Mouse (Mus musculus) midbrain, postnatal 0 days (tissue): Measurements from ENCODE around the gene Ptgds. TPM values are rescaled to one million over a fixed set of nuclear protein-coding genes. Genes with fewer than 3 reads are reported as not detected.

ENCODE experiments used
- ATAC-seq: fragments of 200-750 bp; cut with Nextera tagmentation; 2 replicates; pipeline ENCODE4 v1.8.0; 2017; ENCODE audit warnings: moderate number of reproducible peaks, mild to moderate bottlenecking, moderate TSS enrichment, moderate library complexity; ENCODE audit not compliant: low FRiP score
- DNase-seq: peaks from one replicate; pipeline ENCODE4 v3.0.0-alpha.2; 2015; ENCODE audit warnings: low spot score
- H3K27ac ChIP-seq: fragments of 300-500 bp; sonication (generic); 2 replicates; pipeline ENCODE4 v1.5.1; 2014; ENCODE audit warnings: low read depth, mild to moderate bottlenecking, low read length, mixed read lengths
- H3K27me3 ChIP-seq: fragments of 300-500 bp; sonication (generic); 2 replicates; pipeline ENCODE4 v1.6.1; 2014; ENCODE audit warnings: low read length, control low read depth, mixed read lengths; ENCODE audit not compliant: insufficient read depth
- H3K36me3 ChIP-seq: fragments of 300-500 bp; sonication (generic); 2 replicates; pipeline ENCODE4 v1.6.1; 2014; ENCODE audit warnings: low read length, control low read depth, mixed read lengths; ENCODE audit not compliant: insufficient read depth
- H3K4me1 ChIP-seq: fragments of 300-500 bp; sonication (generic); 2 replicates; pipeline ENCODE4 v1.6.1; 2014; ENCODE audit warnings: mild to moderate bottlenecking, control low read depth, antibody characterized with exemption, low read length, mixed read lengths; ENCODE audit not compliant: insufficient read depth
- H3K4me2 ChIP-seq: fragments of 300-500 bp; sonication (generic); 2 replicates; pipeline ENCODE4 v1.6.1; 2014; ENCODE audit warnings: low read depth, mild to moderate bottlenecking, low read length, mixed read lengths; ENCODE audit not compliant: poor library complexity, severe bottlenecking
- H3K4me3 ChIP-seq: fragments of 300-500 bp; sonication (generic); 2 replicates; pipeline ENCODE4 v1.5.1; 2014; ENCODE audit warnings: low read depth, mild to moderate bottlenecking, low read length, moderate library complexity
- H3K9ac ChIP-seq: fragments of 300-500 bp; sonication (generic); replicated peaks from 2 replicates; pipeline ENCODE4 v1.6.1; 2014; ENCODE audit warnings: mild to moderate bottlenecking, low read length, moderate library complexity, mixed read lengths; ENCODE audit not compliant: poor library complexity, severe bottlenecking
- H3K9me3 ChIP-seq: fragments of 300-500 bp; sonication (generic); 2 replicates; pipeline ENCODE4 v1.6.1; 2016; ENCODE audit warnings: low read length, control low read depth
- CTCF ChIP-seq: IDR thresholded peaks from 2 replicates; pipeline ENCODE4 v1.5.1; 2016; ENCODE audit warnings: antibody characterized with exemption, mild to moderate bottlenecking
- WGBS: fragments of 180-500 bp; shearing (Covaris S2); extraction: QIAGEN DNeasy Blood & Tissue Kit; methylation state at CpG from one replicate; pipeline ENCODE4 v1.1.7; 2014; 5-methylcytosine and 5-hydroxymethylcytosine counted together
- polyA plus RNA-seq: library from polyadenylated mRNA; unstranded; fragments of >200 nt; fragmentation: Nextera tagmentation; extraction: Ambion mirVana; gene quantifications from 2 replicates; pipeline ENCODE4 v1.2.1, GENCODE M21; 2015
- total RNA-seq: library from RNA; depleted of rRNA; stranded (reverse); fragments of >200 nt; gene quantifications from 2 replicates; pipeline ENCODE4 v1.2.3, GENCODE M21; 2014

The Ptgds gene
- total and polyA plus RNA-seq, 2 experiments from 2014 or later: 2,128 to 2,827 TPM

DNA sequence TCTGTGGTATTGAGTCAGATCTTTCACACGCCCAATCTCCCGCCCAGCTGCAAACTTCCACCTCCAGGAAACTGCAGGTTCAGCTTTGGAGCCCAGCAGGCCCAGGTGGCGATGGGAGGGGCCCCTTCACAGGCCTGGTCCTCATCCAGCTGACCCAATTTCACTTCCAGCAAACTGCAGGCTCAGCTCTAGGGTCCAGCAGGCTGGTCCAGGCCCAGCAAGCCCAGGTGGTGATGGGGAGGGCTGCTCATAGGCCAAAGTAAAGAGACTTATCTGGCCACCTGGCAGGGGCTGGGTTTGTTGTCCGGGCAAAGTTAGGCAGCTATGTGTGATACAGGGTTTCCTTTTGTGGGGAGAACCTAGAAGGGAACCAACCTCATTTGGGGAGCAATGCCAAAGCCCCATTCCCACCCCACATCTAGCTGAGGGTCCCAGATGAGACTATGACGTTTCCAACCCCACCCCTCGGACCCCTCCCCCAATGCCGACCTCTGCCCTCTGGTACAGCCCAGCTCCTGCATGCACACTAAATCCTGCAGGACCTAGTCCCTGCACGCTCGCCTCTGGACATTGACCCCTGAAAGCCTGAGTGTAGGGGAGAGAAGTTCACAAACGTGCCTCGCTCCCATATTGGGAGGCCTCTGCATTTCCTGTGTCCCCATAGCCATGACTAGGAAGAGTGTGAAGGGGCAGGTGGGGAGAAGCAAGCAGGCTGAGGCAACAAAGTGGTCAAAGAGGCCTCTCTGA is 15.2 kb upstream of the Ptgds start:
- no peaks in the 10 kb centered on the region for H3K9me3 ChIP-seq
- ATAC-seq: no peak
- H3K4me2 ChIP-seq: no peak overlapping the region
- no peak overlapping the region for H3K4me3 ChIP-seq
- WGBS: 65% methylated on average over 11 of the region's 11 CpGs
- no peak for TF ChIP-seq CTCF
- DNase-seq: peak; percentile 19
- H3K36me3 ChIP-seq: no peaks in the 10 kb centered on the region
- H3K9ac ChIP-seq: no peak overlapping the region
- H3K4me1 ChIP-seq: no peaks in the 10 kb centered on the region
- no peaks in the 10 kb centered on the region for H3K27me3 ChIP-seq
- H3K27ac ChIP-seq: no peak overlapping the region

DNA sequence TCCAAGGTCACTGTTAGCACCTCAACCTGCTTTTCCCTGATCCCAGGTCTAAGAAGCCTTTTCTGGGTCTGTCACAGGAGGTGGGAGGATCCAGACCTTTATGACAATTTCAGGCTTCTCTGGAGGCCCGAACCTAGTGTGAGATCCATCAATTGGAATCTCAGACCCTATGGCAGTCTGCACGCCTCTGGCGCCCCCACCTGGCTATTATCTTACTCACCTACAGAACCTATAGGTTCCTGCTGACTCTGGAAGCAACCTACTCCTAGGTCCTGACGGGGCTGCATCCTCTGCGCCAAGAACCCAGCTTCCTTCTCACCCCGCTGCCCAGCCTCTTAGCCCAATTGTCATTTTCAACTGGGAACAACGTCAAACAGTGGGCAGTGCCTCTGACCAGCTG is 13.1 kb upstream of the Ptgds start:
- Histone ChIP-seq H3K9ac (no peak overlapping the region), H3K4me2 (no peak overlapping the region), H3K36me3 (no peaks in the 10 kb centered on the region), H3K9me3 (no peaks in the 10 kb centered on the region), H3K27me3 (no peaks in the 10 kb centered on the region), H3K4me1 (no peaks in the 10 kb centered on the region), H3K27ac (no peak overlapping the region), H3K4me3 (no peak overlapping the region)
- peak; percentile 31 for TF ChIP-seq CTCF
- DNase-seq (no peak), ATAC-seq (no peak)
- WGBS: 24% methylated on average over 7 of the region's 7 CpGs

DNA sequence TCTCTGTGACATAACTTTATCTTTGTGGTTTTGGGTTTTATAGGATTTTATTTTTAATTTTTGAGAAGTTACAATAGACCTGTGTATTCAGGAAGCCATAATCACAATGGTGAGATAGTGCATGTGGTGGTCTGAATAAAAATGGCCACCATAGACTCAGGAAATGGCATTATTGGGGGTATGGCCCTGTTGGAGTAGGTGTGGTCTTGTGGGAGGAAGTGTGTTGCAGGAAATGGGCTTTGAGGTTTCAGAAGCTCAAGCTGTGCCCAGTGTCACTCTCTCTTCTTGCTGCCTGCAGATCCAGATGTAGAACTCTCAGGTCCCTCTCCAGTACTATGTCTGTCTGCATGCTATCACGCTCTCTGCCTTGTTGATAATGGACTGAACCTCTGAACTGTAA is 10.7 kb upstream of the Ptgds start:
- DNase-seq (no peak), ATAC-seq (no peak)
- Histone ChIP-seq H3K9ac (no peak overlapping the region), H3K36me3 (no peaks in the 10 kb centered on the region), H3K27ac (no peak overlapping the region), H3K4me1 (no peaks in the 10 kb centered on the region), H3K4me2 (no peak overlapping the region), H3K4me3 (no peak overlapping the region), H3K9me3 (no peaks in the 10 kb centered on the region), H3K27me3 (no peaks in the 10 kb centered on the region)
- TF ChIP-seq CTCF: no peak
- WGBS: 95% methylated on average over 1 of the region's 1 CpGs

DNA sequence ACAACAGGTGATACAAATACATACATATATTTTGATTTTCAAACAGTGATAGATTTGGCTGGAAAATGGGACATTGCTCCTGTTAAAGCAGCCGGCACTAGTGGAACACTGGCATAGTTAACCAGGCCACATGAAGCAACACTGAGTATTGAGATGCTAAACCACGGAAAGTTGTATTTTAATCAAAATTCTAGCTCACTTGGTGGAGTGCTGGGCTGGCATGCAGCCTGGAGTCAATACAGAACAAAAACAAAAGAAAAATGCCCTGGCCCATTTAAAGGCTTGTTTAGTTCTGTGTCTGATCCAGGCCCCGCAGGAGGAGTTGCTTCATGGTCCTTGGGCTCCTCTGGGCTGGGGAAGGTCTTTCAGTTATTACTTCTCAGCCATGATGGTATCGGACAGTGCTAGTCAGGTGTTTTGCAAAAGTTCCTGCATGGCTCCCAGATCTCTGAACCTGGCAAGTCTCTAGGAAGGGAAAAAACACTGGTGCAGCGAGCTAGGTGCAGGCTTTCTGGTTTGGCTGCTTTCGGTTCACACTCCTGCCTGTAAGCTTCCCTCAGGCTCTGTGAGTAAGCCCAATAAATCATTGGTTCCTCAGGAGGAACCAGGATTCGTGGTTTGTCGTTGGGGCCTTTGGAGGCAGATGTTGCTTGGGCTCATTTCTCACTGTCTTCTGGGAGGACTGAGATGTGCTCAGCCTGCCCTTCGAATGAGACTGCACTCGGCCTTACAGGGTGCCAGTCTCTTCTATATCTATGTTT is 9.9 kb upstream of the Ptgds start:
- no peak for DNase-seq
- WGBS: 75% methylated on average over 10 of the region's 10 CpGs

DNA sequence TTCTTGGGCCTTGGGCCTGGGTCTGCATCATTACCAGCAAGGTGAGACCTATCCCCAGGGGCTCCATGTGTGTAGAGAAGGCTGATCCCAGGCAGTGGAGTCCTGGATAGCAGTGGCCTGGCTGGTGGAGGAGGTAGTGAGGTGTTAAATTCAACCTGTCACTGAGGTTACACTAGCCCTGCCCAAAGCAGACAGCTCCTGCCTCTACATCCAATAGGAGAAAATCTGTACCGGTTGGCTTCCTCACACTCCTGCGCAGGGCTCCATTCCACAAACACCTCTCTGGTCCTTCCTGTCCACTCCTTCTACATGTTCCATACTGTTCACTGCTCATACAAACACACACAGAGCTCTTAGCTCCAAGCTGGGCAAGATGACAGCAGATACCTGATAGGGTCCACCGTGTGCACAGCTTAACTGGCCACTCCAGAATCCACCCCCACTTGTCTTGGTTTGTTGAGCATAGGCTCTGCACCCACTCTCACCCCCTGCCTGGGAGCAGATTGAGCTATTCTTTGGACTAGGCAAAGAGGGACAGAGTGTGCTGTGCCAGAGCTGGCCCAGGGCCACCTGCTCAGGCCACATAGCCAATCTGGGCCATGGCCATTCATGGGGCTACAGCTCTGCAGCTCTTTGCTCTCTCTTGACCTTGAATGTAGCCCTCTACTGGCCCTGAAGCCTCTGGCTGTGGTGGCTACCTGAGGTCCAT is 8.3 kb upstream of the Ptgds start:
- no peak for TF ChIP-seq CTCF
- no peak overlapping the region for H3K4me3 ChIP-seq
- H3K27me3 ChIP-seq: no peaks in the 10 kb centered on the region
- no peaks in the 10 kb centered on the region for H3K4me1 ChIP-seq
- no peaks in the 10 kb centered on the region for H3K36me3 ChIP-seq
- ATAC-seq (no peak), DNase-seq (peak; percentile 16)
- no peak overlapping the region for H3K4me2 ChIP-seq
- no peak overlapping the region for H3K9ac ChIP-seq
- H3K9me3 ChIP-seq: no peaks in the 10 kb centered on the region
- 90% methylated on average over 3 of the region's 3 CpGs for WGBS
- H3K27ac ChIP-seq: no peak overlapping the region

More for the DNA sequence above, 9.9 kb upstream of the Ptgds start:
- Histone ChIP-seq H3K4me2 (no peak overlapping the region), H3K4me3 (no peak overlapping the region), H3K9ac (no peak overlapping the region), H3K4me1 (no peaks in the 10 kb centered on the region), H3K36me3 (no peaks in the 10 kb centered on the region), H3K27ac (no peak overlapping the region), H3K9me3 (no peaks in the 10 kb centered on the region), H3K27me3 (no peaks in the 10 kb centered on the region)
- TF ChIP-seq CTCF: no peak
- no peak for ATAC-seq
